Mouse (Mus musculus): ENCODE measurements around the gene Vti1a.

DNA sequence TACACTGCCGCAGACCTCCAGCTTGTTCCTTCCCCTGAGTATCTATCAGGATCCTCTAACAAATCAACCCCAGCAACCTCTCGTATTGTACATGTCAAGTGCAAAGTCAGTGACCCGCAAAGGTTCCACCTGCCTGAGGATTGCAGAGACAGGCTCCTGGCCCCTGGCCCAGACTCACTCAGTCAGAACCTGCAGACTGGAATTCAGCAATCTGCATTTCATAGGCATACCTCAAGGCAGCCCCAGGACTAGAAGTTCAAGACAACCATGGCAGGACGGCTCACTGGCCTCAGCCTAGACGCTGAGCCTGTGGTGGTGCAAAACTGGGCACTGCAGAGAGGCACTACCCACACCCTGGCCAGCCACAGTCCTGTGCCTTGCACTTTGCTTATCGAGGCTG is 264.6 kb downstream of the Vti1a start:
- TF ChIP-seq CTCF (IDR thresholded peaks at IDR 0.05; ENCODE audit: low read depth) (no peak), EP300 (IDR thresholded peaks at IDR 0.05; ENCODE audit: low read depth) (no peak)
